Mouse (Mus musculus) activated CD4-positive, CD25-positive, alpha-beta regulatory T cell, adult 4 months (primary cell): ENCODE data around the gene Mrpl22. TPM values are rescaled to one million over a fixed set of nuclear protein-coding genes. Genes with fewer than 3 reads are reported as not detected.
"Not testable (repeated sequence)": the region's sequence is repeated elsewhere in the genome, so short reads cannot be mapped to it uniquely, and the experiment has no call there.

ENCODE experiments used
- ATAC-seq: one replicate; pipeline ENCODE4 v1.8.0; 2017
- polyA plus RNA-seq, 2 experiments: library from polyadenylated mRNA; unstranded; fragments of 100-300 nt; shearing (Covaris generic); gene quantifications; one replicate each; pipeline ENCODE4 v1.2.1; 2017

Gene Mrpl22
- 10 to 100 TPM; 63.7 to 66.7 TPM for polyA plus RNA-seq

DNA sequence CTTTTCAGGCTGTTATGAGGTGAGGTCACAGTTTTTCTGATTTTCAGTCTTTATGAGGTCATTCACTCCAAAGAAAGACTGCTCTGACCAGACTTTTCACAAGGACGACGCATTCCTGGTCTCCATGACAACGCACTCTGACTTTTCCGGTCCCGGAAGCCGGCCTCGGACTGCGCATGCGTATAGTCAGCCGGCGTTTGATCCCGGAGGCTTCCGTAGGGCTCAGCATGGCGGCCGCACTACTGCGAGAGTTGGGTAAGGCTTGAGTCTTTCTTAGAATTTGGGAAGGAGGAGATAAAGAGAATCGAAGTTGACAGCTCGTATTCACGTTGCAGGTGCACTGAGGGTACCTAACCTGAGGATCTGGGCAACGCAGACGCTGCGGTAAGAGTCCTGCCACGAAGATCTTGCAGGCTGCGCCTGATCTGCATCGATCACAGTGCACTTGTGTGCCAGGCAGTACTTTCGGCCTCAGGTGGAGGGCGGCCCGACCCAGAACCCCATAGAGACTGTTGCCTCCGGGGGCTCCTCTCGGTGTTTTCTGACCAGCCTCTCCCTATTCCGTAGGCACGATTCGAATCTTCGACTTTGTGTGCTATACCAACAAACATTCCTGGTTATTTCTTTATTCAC lies at the start of gene Mrpl22:
Gene Mrpl22 (plus strand): TSS at position 203 of the 633 bp plus-strand sequence.
- ATAC-seq, result peak; percentile 54

DNA sequence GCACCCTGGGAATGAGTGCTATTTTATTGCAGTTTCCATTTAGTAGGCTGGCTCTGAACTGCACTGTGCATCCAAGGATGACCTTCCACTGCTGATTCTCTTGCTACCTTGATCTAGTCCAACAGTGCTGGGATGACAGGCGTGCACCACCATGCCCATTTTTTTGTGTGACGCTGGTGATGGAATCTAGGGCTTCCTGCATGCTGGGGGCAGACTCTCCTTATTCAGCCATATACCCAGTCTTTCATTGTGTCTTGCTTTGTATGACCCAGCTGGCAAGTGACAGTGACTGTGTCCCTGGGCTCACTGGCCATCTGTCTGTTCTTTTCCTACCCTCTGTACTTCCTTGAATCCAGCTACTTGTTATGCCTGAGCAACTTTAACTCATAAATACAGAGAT lies 47.8 kb upstream of the Mrpl22 start:
- ATAC-seq, result no peak

DNA sequence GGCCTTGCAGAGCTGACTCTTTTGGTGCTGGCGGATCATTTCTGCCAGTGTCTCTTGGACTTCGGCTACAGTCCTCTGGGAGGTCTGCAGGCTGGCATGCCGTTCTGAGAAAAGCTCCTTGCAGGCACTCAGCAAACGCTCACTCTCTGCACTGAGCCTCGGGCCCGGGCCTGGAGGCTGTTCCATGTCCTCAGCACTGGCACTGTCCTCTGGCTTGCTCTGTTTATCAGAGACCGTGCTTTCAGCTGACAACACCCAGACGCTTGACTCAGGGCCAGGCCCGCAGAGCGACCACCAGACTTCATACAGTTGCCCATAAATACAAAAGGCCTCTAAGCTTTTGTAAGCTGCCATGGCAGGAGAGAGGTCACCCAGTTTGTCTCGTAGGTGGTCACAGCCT lies 46.4 kb upstream of the Mrpl22 start:
- ATAC-seq, result no peak

DNA sequence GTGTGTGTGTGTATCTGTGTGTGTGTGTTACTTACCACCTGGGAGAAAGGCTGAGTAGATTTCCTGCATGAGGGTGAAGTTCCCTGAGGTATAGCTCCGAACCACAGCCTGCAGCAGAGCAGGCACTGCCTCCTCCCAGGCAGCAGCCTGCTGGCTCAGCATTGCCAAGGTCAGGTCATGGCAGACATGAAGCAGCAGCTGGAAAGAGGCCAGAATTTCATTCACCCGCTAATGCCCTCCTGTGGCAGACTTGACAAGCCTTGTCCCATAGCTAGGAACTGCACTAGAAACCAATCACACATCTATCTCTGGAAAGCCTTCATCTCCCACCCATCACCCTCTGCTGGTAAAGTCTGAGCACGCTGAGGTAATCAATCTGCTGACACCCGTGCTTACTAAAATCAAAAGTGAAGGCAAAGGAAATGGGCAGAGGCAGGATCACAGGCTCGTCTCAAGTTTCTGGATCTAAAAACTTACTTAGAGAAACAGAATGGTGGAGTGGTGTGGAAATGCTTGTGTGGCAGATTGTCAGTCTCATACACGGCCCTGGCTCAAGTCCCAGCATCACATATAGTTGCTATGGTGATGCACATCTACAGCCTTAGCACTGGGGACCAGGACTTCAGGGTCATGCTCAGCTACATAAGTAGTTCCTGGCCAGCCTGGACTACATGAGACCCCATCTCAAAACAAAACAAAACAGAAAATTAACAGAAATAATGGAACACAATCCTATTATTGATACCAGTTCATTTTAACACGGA lies 44.9 kb upstream of the Mrpl22 start:
- ATAC-seq, result peak; percentile 92

DNA sequence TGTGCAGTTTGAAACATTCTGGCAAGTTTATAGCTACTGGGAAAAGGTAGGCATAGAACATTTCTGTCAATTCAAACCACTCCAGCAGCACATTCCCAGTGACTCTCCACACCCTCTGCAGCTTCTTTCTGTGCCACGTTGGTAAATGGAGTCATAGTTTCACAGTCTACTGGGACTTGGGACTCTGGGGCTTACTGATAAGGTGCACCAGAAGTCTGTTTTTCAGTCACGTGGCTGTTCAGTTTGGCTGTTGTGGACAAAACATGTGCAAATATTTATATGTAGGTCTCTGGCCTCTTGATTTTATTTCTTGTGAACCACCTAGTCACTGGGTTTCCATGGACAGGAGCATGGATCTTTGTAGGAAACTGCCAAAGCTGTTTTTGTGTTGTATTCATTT lies 43.9 kb upstream of the Mrpl22 start:
- no peak for ATAC-seq

DNA sequence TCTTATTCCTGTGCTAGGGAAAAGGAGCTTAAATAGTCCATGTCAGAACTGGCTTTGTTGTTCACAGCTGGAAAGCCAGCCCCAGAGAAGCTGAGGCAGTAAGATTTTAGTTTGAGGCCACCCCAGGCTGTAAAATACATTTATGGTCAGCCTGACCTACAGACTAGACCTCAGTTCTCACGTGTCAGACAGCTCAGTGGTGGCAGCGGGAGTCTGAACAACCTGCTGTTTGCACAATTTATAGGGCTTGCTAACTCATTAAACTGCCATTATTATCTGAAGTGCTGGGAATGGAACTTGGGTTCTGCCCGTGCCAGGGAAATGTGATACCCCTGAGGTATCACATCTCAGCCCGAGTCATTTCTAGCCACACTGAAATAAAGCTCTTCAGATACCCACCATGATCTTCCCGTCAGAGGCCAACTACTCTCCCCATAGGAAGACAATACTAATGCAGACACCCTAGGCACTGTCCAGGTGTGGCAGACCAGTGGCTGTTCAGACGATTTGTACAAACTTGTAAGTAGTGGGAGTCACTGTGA lies 42.1 kb upstream of the Mrpl22 start:
- ATAC-seq, result no peak

DNA sequence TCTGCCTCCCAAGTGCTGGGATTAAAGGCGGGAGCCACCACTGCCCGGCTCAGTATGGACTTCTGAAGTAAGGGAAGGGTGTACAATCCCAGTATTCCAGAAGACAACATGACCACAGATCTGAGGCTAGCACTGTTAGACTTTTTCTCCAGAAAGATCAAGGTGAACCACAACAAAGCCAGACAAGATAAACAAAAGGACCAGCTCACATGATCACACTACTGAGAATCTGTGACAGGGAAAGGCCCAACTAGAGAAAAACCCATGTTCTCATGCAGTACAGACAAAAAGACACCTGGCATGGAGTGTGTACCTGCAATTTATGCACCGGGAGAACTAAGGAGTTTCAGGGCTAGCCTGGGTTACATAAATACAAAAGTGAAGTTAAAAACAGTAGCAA lies 39.4 kb upstream of the Mrpl22 start:
- ATAC-seq, result peak; percentile 49

DNA sequence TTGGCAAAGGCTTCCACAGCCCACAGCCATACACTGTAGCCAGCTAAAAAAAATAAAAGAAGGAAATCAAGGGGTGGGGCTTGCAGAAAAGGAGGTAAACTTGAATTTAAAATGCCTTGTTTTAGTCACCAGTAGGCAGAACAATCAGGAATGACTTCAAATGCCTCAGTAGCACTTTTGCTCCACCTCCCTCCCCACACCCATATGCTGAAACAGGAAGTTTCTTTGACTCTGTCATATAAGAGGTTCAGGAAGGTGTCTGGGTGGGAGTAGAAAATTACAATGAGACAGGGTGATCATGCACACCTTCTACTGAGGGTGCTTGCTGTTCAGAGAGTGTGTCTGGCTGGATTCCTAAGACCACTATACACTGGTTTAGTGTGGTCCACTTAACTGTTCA lies 36.6 kb upstream of the Mrpl22 start:
- no peak for ATAC-seq

DNA sequence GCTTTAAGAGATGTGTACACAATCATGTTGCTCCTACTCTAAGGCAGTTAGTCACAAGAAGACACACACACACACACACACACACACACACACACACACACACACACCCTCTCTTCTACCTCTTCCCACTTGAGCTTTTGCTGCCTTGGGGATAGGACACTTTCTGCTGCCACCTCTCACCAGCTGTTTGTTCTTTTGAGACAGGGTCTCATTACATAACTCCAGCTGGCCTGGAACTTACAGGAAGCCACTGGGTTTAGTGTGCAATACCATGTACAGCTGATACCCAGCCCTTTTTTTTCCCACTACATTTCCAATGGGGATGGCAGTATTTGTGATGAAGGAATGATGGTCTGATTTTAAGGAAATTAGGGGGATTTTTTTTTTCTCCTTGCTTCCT lies 36.2 kb upstream of the Mrpl22 start:
- ATAC-seq, result no peak

DNA sequence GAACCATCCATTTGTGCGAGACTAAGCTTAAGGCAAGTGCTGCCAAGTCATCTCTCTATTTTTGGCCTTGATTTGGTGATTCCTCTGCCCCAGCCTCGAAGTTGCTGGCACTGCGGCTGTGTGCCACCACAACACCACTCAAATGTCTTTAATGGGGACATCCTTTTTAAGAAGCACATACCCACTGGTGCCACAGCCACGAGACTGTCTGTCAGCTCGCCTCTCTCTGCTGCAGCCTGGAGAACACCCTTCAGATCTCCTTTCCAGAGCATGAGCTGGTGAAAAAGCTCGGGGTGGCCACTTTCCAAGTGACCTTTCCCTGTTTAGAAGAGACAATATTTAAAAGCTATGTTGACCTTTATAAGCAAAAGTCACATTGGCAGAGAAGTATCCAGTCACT lies 34.8 kb upstream of the Mrpl22 start:
- no peak for ATAC-seq

DNA sequence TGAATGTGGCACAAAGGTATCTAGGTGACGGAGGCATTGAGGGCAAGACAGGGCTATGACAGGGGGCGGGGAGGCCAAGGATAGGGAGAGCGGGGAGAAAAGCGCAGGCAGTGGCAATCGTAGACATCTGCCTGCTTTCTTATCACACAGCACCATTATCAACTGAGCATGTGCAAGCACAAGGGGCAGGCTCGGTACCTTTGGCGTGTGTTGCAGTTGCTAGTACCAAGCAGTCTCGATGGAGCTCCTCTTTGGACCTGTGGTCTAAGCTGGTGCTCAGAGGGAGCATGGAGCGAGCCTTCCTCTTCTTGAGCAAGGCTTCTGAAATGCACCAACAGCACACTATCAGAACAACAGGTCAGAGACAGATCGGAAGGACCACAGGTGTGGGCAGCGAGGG lies 32.6 kb upstream of the Mrpl22 start:
- no peak for ATAC-seq

DNA sequence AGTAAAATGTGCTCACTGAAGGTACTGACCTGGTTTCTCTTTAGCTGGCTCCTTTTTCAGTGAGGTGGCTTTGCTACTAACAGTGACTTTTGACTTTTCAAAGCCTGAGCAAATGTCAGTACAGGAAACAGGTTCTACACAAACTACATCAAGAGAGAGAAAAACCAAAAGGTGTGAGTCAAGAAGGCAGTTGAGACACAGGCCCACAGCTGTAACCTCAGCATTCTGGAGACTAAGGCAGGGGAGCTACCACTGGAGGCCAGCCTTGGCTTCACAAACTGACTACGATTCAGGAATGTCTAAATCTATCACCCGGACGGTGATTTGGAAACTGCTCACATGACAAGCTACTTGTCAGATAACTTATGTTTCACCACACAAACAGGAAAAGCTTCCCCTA lies 32.0 kb upstream of the Mrpl22 start:
- ATAC-seq, result no peak

DNA sequence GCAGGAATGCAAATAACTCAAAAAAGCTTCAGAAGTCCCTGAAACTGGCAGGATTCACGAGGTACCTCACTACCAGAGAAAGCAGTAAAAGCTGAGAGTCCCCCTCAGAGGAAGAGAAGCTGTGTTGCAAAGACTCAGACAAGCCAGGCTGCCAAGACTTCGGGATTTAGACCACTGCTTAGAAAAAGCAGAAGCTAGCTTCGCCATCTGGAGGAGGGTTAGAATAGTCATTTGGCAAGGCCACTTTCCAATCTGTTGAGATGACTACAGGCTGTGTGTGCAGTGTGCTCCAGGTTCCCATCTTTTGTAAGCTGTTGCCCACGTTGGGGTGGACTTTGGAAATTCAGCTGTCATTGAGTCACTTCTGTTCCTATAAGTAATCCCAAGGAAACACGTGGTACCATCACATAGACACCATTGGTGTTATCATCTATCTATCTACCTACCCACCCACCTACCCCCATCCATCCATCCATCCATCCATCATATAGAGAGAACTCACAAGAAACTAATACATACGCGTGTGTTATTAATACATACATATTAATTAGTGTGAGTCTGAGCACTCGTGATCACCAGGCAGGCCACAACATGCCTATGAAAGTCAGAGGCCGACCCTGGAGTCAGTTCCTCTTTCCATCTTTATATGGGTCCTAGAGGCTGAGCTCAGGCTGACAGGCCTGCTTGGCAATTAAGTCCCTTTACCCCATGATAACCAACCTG lies 27.6 kb upstream of the Mrpl22 start:
- no peak for ATAC-seq

DNA sequence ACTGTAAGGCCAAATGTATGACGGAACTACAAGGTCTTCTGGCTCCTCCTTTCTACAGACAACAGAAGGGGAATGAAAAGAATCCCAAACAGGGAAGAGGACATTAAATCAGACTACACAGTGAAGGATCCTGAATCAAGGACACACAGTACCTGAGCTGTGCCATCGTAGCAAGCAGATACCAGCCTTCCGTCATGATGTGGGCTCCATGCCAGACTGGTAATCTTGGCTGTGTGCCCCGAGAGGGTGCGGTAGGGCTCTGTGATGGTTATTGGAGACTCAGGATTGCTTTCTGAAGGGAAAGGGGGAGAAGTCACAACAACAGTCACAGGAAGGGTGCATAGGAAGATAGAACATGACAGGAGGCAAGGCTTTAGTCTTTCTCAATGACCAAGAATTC lies 25.2 kb upstream of the Mrpl22 start:
- no peak for ATAC-seq

DNA sequence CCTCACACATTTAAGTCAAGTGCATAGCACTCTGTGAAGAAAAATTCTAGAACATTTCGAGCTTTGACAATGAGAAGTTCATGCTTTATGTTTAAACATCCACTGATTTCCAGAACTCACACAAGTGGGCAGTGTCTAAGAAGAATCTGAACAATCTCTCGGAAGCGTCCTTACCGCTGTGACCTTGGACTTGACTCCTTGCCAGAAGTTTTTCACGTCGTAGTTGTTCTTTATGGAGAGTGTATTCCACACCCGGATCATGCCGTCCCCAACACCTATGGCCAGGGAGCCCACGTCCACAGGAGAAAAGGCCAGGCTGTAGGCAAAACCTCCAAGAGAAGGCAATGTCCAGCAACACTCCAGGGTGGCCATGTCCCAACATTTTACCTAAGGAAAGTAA lies 16.0 kb upstream of the Mrpl22 start:
- ATAC-seq, result no peak

DNA sequence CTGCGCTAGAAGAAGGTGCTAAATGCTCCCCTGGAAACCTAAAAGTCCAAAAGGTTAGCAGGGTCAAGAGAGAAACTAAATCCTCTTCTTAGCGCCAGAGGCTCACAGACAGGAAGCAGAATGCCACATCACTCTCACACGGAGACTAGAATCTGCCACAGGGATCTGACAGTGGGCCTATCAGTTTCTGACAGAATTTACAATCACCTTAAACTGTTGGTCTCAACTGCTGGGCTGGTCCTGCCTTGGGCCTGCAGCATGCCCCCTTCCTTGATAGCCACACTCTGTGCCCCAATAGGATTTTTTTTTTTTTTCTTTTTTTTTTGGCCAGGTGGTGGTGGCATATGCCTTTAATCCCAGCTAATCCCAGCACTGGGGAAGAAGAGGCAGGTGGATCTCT lies 14.6 kb upstream of the Mrpl22 start:
- no peak for ATAC-seq

DNA sequence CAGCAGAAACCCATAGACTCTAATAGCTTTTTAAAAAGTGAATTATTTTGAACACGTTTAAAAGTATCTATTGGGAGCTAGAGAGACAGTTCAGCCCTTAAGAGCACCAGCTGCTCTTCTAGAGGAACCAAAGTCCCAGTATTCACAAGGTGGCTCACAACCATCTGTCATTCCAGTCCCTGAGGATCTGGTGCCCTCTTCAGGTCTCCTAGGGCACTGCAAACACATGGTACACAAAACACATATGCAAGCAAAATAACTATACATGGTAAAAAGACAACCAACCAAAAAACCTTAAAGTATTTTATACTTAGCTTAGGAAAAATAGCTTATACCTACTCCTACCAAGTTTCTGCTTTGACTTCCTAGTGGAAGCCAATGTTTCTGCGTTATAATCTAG lies 6.4 kb upstream of the Mrpl22 start:
- ATAC-seq, result no peak

DNA sequence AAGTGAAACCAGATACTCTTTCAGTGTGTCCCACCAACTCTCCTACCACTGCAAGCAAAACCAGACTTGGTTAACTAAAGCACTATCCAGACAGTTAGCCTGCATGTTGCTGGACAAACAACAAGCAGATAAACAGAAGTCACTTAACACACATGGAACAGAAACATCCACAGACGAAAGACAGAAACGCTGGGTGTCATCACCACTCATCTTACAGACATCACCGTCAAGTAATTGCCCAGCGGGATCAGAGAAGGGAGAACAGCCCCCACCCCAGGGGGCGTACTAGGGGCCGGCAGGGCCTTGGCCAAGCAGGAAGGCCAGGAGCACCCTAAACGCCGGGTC lies 3.7 kb upstream of the Mrpl22 start:
- ATAC-seq, result no peak

DNA sequence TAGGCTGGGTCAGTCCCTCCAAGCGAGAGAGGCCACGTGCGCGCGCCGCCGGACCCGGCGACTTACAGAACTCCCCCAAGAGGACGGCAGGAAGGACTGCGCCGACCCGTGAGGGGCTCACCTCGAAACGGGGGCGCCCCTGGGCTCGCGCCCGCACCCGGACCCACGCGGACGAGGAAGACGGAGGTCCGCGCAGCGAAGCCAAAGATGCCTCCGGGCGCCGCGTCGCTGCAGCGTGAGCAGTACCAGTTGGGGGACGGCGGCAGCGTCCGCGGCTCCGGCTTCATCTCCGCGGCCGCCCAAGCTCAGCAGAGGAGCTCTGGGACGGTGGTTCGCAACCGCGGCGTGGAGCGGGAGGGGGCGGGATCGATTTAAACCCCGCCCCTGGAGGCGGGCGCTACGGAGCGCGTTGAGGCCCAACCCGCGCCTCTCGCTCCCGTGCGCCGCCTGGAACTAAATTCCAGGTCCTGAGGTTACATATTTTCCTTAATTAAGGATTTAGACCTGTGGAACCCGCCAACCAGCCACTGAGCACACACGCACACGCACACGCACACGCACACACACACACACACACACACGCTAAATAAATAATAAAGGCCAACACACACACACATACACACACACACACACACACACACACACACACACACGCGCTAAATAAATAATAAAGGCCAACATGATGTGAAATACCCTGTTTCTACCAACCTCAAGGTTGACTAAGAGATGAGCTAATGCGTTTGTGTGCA lies 3.1 kb upstream of the Mrpl22 start, which contains the start of gene Gemin5:
Gene Gemin5 (minus strand): TSS at position 373 of the 749 bp plus-strand sequence.
- peak; percentile 74 for ATAC-seq

DNA sequence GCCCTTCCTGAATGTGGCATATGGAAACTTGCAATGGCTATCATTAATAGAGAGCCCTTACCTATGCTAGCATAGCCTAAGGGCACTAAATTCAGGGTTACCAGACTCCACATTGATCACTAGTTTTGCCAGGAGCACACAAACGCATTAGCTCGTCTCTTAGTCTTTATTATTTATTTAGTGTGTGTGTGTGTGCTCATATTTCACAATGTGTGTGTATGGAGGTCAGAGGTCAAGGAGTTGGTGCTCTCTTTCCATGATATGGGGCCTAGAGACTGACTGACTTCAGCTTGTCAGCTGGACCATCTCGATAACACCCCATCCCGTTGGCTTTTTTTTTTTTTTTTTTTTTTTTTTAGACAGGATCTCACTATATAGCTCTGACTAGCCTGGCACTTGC lies 1.8 kb upstream of the Mrpl22 start:
- ATAC-seq, result no peak

DNA sequence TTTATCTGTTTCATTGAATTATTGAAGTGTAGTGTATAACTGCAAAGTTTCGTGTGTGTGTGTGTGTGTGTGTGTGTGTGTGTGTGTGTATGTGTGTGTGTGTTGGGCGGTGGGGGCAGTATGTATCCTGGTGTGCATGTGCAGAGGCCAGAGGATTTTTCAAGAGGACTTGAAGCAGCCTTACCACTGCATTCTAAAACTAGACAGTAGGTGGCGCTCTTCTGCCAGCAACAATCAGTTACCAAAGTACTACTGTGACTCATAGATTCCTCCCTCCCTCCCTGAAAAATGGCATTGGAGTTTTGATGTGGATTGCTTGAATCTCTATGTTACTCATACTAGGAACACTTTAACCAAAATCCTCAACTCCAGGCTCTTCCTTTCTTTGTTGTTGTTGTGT lies 8.1 kb downstream of the Mrpl22 start:
- peak; percentile 41 for ATAC-seq

DNA sequence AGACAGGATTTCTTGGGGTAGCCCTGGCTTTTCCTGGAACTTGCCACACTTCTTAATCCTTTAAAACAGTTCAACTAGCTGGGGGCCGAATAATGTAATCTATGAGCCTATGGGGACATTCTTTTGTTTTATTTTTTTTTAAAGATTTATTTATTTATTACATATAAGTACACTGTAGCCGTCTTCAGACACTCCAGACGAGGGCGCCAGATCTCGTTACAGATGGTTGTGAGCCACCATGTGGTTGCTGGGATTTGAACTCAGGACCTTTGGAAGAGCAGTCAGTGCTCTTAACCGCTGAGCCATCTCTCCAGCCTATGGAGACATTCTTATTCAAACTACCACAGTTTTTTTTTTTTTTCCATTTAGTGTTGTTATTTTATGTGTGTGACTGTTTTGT lies 8.5 kb downstream of the Mrpl22 start:
- not testable (repeated sequence) for ATAC-seq

DNA sequence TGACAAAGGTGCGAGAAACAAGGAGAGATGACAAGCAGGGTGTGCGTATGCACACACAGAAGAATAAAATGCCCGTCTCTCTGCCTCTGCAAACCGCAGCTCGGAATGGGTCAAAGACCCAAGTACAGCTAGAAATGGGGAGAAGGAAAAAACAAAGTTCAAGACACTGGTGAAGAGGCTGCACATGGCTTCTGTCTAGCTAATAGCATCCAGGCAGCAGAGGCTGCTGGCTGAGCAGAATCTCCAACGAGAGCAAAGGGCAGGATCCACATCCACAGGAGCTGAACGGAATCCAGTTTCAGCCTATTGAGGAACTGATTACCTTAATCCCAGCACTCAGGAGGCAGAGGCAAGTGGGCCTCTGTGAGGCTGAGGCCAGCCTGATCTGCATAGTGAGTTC lies 9.3 kb downstream of the Mrpl22 start:
- ATAC-seq, result no peak
